Mouse (Mus musculus) forebrain, postnatal 0 days (tissue): ENCODE measurements around the gene Gmppb. TPM values are rescaled to one million over a fixed set of nuclear protein-coding genes. Genes with fewer than 3 reads are reported as not detected.

ENCODE experiments used
- ATAC-seq: fragments of 200-750 bp; cut with Nextera tagmentation; 2 replicates; pipeline ENCODE4 v1.8.0; 2017; ENCODE audit warnings: mild to moderate bottlenecking, moderate library complexity
- DNase-seq: peaks from one replicate; pipeline ENCODE4 v3.0.0-alpha.2; 2015
- H3K27ac ChIP-seq: fragments of 300-500 bp; sonication (generic); 2 replicates; pipeline ENCODE4 v1.5.1; 2014; ENCODE audit warnings: low read depth, mild to moderate bottlenecking, antibody characterized with exemption, low read length, moderate library complexity, mixed read lengths
- H3K27me3 ChIP-seq: fragments of 300-500 bp; sonication (generic); 2 replicates; pipeline ENCODE4 v1.6.1; 2014; ENCODE audit warnings: mild to moderate bottlenecking, low read length, mixed read lengths; ENCODE audit not compliant: insufficient read depth
- H3K36me3 ChIP-seq: fragments of 300-500 bp; sonication (generic); 2 replicates; pipeline ENCODE4 v1.6.1; 2014; ENCODE audit warnings: mild to moderate bottlenecking, moderate library complexity; ENCODE audit not compliant: insufficient read depth
- H3K4me1 ChIP-seq: fragments of 300-500 bp; sonication (generic); 2 replicates; pipeline ENCODE4 v1.6.1; 2014; ENCODE audit warnings: antibody characterized with exemption; ENCODE audit not compliant: insufficient read depth
- H3K4me2 ChIP-seq: fragments of 300-500 bp; sonication (generic); 2 replicates; pipeline ENCODE4 v1.6.1; 2014; ENCODE audit warnings: low read depth, mild to moderate bottlenecking, moderate library complexity
- H3K4me3 ChIP-seq: fragments of 300-500 bp; sonication (generic); 2 replicates; pipeline ENCODE4 v1.5.1; 2014; ENCODE audit warnings: low read depth, low read length, mixed read lengths
- H3K9ac ChIP-seq: fragments of 300-500 bp; sonication (generic); 2 replicates; pipeline ENCODE4 v1.6.1; 2014; ENCODE audit warnings: mild to moderate bottlenecking
- H3K9me3 ChIP-seq: fragments of 300-500 bp; sonication (generic); 2 replicates; pipeline ENCODE4 v1.6.1; 2016; ENCODE audit warnings: low read length
- CTCF ChIP-seq: sonication (generic); IDR thresholded peaks from 2 replicates; pipeline ENCODE4 v1.5.1; 2016; ENCODE audit warnings: antibody characterized with exemption, control low read depth, low read depth
- WGBS: fragments of 180-500 bp; shearing (Covaris S2); extraction: QIAGEN DNeasy Blood & Tissue Kit; methylation state at CpG from one replicate; pipeline ENCODE4 v1.1.7; 2014; 5-methylcytosine and 5-hydroxymethylcytosine counted together
- polyA plus RNA-seq: library from polyadenylated mRNA; unstranded; fragments of >200 nt; fragmentation: Nextera tagmentation; extraction: Ambion mirVana; gene quantifications from 2 replicates; pipeline ENCODE4 v1.2.1, GENCODE M21; 2015
- total RNA-seq: library from RNA; depleted of rRNA; stranded (reverse); fragments of >200 nt; gene quantifications from 2 replicates; pipeline ENCODE4 v1.2.3, GENCODE M21; 2014

Gmppb gene
- total and polyA plus RNA-seq, 2 experiments from 2014 or later = 16.0 to 18.6 TPM

GRCm38 (mm10) chr9:108051184-108051930 lies 2.3 kb downstream of the Gmppb start:
- Histone ChIP-seq H3K9ac (no peak overlapping the region), H3K4me2 (no peak overlapping the region), H3K27me3 (no peaks in the 10 kb centered on the region), H3K4me3 (no peak overlapping the region), H3K36me3 (peaks cover 57% of the 10 kb centered on the region), H3K9me3 (no peaks in the 10 kb centered on the region), H3K27ac (no peak overlapping the region), H3K4me1 (no peaks in the 10 kb centered on the region)
- DNase-seq = no peak
- no peak for TF ChIP-seq CTCF
- ATAC-seq = no peak
- 95% methylated on average over 15 of the region's 15 CpGs for WGBS

GRCm38 (mm10) chr9:108051931-108052220 lies 2.8 kb downstream of the Gmppb start:
- 81% methylated on average over 4 of the region's 4 CpGs for WGBS
- Histone ChIP-seq H3K9ac (no peak overlapping the region), H3K4me1 (no peaks in the 10 kb centered on the region), H3K9me3 (no peaks in the 10 kb centered on the region), H3K27ac (no peak overlapping the region), H3K4me2 (no peak overlapping the region), H3K36me3 (peaks cover 57% of the 10 kb centered on the region), H3K4me3 (no peak overlapping the region), H3K27me3 (no peaks in the 10 kb centered on the region)
- no peak for DNase-seq
- TF ChIP-seq CTCF = no peak
- no peak for ATAC-seq

- WGBS = 79% methylated on average over 7 of the region's 7 CpGs
- no peak for DNase-seq
- no peaks in the 10 kb centered on the region for H3K9me3 ChIP-seq
- no peak overlapping the region for H3K4me3 ChIP-seq
- H3K27ac ChIP-seq = no peak overlapping the region
- no peak for TF ChIP-seq CTCF
- ATAC-seq = no peak
- H3K9ac ChIP-seq = no peak overlapping the region
- no peaks in the 10 kb centered on the region for H3K27me3 ChIP-seq
- peaks cover 57% of the 10 kb centered on the region for H3K36me3 ChIP-seq
- no peak overlapping the region for H3K4me2 ChIP-seq
- H3K4me1 ChIP-seq = no peaks in the 10 kb centered on the region
Measured at GRCm38 (mm10) chr9:108052411-108052810, 3.4 kb downstream of the Gmppb start.

- WGBS = 58% methylated on average over 20 of the region's 20 CpGs
- no peaks in the 10 kb centered on the region for H3K9me3 ChIP-seq
- DNase-seq (peak; percentile 96), ATAC-seq (peak; percentile 47)
- peak within 1 kb of the TSS; percentile 27; the same call in 1 of the 2 replicates for H3K4me2 ChIP-seq
- H3K4me1 ChIP-seq = no peaks in the 10 kb centered on the region
- no peak within 1 kb of the TSS for H3K9ac ChIP-seq
- H3K27me3 ChIP-seq = no peaks in the 10 kb centered on the region
- H3K27ac ChIP-seq = no peak within 1 kb of the TSS
- H3K36me3 ChIP-seq = peaks cover 62% of the 10 kb centered on the region
- no peak within 1 kb of the TSS for H3K4me3 ChIP-seq
- peak; percentile 94 for TF ChIP-seq CTCF
Measured at GRCm38 (mm10) chr9:108052885-108053664, 4.0 kb downstream of the Gmppb start, which contains the start of gene Amigo3. Gene Amigo3, plus strand, starts transcription at chr9:108053159.

- no peaks in the 10 kb centered on the region for H3K9me3 ChIP-seq
- ATAC-seq = no peak
- no peak overlapping the region for H3K4me2 ChIP-seq
- no peak for TF ChIP-seq CTCF
- H3K27ac ChIP-seq = no peak overlapping the region
- H3K4me1 ChIP-seq = no peaks in the 10 kb centered on the region
- DNase-seq = no peak
- H3K27me3 ChIP-seq = no peaks in the 10 kb centered on the region
- H3K9ac ChIP-seq = no peak overlapping the region
- H3K36me3 ChIP-seq = peaks cover 68% of the 10 kb centered on the region
- no peak overlapping the region for H3K4me3 ChIP-seq
- WGBS = 93% methylated on average over 15 of the region's 15 CpGs
Measured at GRCm38 (mm10) chr9:108053665-108054225, 4.7 kb downstream of the Gmppb start.

GRCm38 (mm10) chr9:108054331-108055040 lies 5.4 kb downstream of the Gmppb start:
- TF ChIP-seq CTCF = no peak
- 89% methylated on average over 22 of the region's 22 CpGs for WGBS
- ATAC-seq = no peak
- no peaks in the 10 kb centered on the region for H3K4me1 ChIP-seq
- no peaks in the 10 kb centered on the region for H3K27me3 ChIP-seq
- no peak overlapping the region for H3K27ac ChIP-seq
- peaks cover 76% of the 10 kb centered on the region for H3K36me3 ChIP-seq
- no peak overlapping the region for H3K4me2 ChIP-seq
- H3K4me3 ChIP-seq = no peak overlapping the region
- H3K9ac ChIP-seq = no peak overlapping the region
- no peak for DNase-seq
- H3K9me3 ChIP-seq = no peaks in the 10 kb centered on the region
